8 mouse cellular contexts compared by ENCODE assay signal in genomic region chr17:26043249-26043636, GRCm38 (mm10). TPM values are rescaled to one million over a fixed set of nuclear protein-coding genes. Genes with fewer than 3 reads are reported as not detected.
DNase-seq lines count a peak whose midpoint lies in the region; ATAC-seq lines count a peak whose summit lies in the region.

No protein-coding gene starts in this region.

- no peaks in the 10 kb centered on the region for H3K9me3 ChIP-seq in hindbrain, embryonic 15.5 days
- H3K9me3 ChIP-seq in neural tube, embryonic 14.5 days (ENCODE audit: control insufficient read depth, low read length): no peaks in the 10 kb centered on the region
- H3K9me3 ChIP-seq in liver, embryonic 12.5 days (replicated peaks): no peaks in the 10 kb centered on the region

- H3K4me1 ChIP-seq in hindbrain, embryonic 15.5 days (replicated peaks): peaks cover 56% of the 10 kb centered on the region
- H3K4me1 ChIP-seq in neural tube, embryonic 14.5 days (ENCODE audit: control insufficient read depth, insufficient read depth, low read length): peaks cover 33% of the 10 kb centered on the region; the same call in 1 of the 2 replicates
- no peaks in the 10 kb centered on the region for H3K4me1 ChIP-seq in liver, embryonic 12.5 days

- peak overlapping the region; percentile 26 for H3K4me2 ChIP-seq in hindbrain, embryonic 15.5 days
- H3K4me2 ChIP-seq in neural tube, embryonic 14.5 days (ENCODE audit: low read depth, low read length): no peak overlapping the region
- no peak overlapping the region for H3K4me2 ChIP-seq in liver, embryonic 12.5 days

- H3K4me3 ChIP-seq in hindbrain, embryonic 15.5 days: no peak overlapping the region
- H3K4me3 ChIP-seq in neural tube, embryonic 14.5 days (ENCODE audit: low read depth, low read length): no peak overlapping the region
- H3K4me3 ChIP-seq in liver, embryonic 12.5 days: no peak overlapping the region

- H3K27ac ChIP-seq in hindbrain, embryonic 15.5 days (replicated peaks): peak overlapping the region; percentile 87
- H3K27ac ChIP-seq in neural tube, embryonic 14.5 days (ENCODE audit: low read depth, low read length): peak overlapping the region; percentile 82
- no peak overlapping the region for H3K27ac ChIP-seq in liver, embryonic 12.5 days

- H3K36me3 ChIP-seq in hindbrain, embryonic 15.5 days: no peaks in the 10 kb centered on the region
- H3K36me3 ChIP-seq in neural tube, embryonic 14.5 days (ENCODE audit: control insufficient read depth, insufficient read depth, low read length): no peaks in the 10 kb centered on the region
- no peaks in the 10 kb centered on the region for H3K36me3 ChIP-seq in liver, embryonic 12.5 days

- intact Hi-C loops in left cerebral cortex, postnatal 10 days (cut with DNase I): no loop called here

- peak; percentile 85 for ATAC-seq in hindbrain, embryonic 15.5 days (ENCODE audit: low FRiP score, low read depth)
- peak; percentile 65; the same call in 1 of the 2 replicates for ATAC-seq in neural tube, embryonic 14.5 days (ENCODE audit: low read depth)
- ATAC-seq in liver, embryonic 12.5 days: no peak

- WGBS in hindbrain, embryonic 15.5 days: 42% methylated on average over 5 of the region's 5 CpGs
- 48% methylated on average over 5 of the region's 5 CpGs for WGBS in neural tube, embryonic 14.5 days
- WGBS in liver, embryonic 12.5 days (ENCODE audit: insufficient replicate concordance): 67% methylated on average over 5 of the region's 5 CpGs

- DNase-seq in adrenal gland, adult 18-20 months (ENCODE audit: low spot score in 2 of 2): peak; percentile 27 to 45
- peak; percentile 46 for DNase-seq in brain, embryonic 18.5 days (ENCODE audit: low read depth, low spot score)
- DNase-seq in frontal cortex, postnatal 25 days (ENCODE audit: low spot score in 2 of 2): peak; percentile 51 to 56
- DNase-seq in left cerebral cortex, postnatal 10 days (ENCODE audit: extremely low spot score in 1 of 2, low spot score in 2 of 2): peak; percentile 84 to 87
- DNase-seq in spleen, adult 18-20 months: no peak

- no peak overlapping the region for H3K9ac ChIP-seq in hindbrain, embryonic 15.5 days
- no peak overlapping the region for H3K9ac ChIP-seq in neural tube, embryonic 14.5 days (replicated peaks; ENCODE audit: low read depth, low read length)
- no peak overlapping the region for H3K9ac ChIP-seq in liver, embryonic 12.5 days

- H3K27me3 ChIP-seq in hindbrain, embryonic 15.5 days: no peaks in the 10 kb centered on the region
- H3K27me3 ChIP-seq in neural tube, embryonic 14.5 days (ENCODE audit: control insufficient read depth, insufficient read depth, low read length): no peaks in the 10 kb centered on the region
- no peaks in the 10 kb centered on the region for H3K27me3 ChIP-seq in liver, embryonic 12.5 days (replicated peaks)

RNA-seq across cellular contexts. Expression of gene Rab11fip3, which starts 26.1 kb away (rescaled TPM):
- 10 to 100 TPM; 22.6 to 24.6 TPM for total RNA-seq in adrenal gland, adult 18-20 months (2021)
- polyA plus RNA-seq in hindbrain, embryonic 15.5 days (2015; fragmentation: Nextera tagmentation; extraction: Ambion mirVana): 27.2 and 31.0 TPM in 2 replicates
- total RNA-seq in left cerebral cortex, postnatal 10 days (2021): 10 to 100 TPM; 67.5 to 73.8 TPM
- polyA plus RNA-seq in neural tube, embryonic 14.5 days (2014; fragmentation: Nextera tagmentation; extraction: Ambion mirVana): 29.0 and 34.1 TPM in 2 replicates
- 4.2 and 4.3 TPM in 2 replicates for polyA plus RNA-seq in liver, embryonic 12.5 days (2016; fragmentation: Nextera tagmentation; extraction: Ambion mirVana)

RNA-seq across cellular contexts. Expression of gene Decr2, which starts 46.9 kb away (rescaled TPM):
- 10 to 100 TPM; 23.8 to 25.0 TPM for total RNA-seq in adrenal gland, adult 18-20 months (2021)
- 40.6 and 42.0 TPM in 2 replicates for polyA plus RNA-seq in hindbrain, embryonic 15.5 days (2015; fragmentation: Nextera tagmentation; extraction: Ambion mirVana)
- 10 to 100 TPM; 25.2 to 27.2 TPM for total RNA-seq in left cerebral cortex, postnatal 10 days (2021)
- 28.4 and 33.4 TPM in 2 replicates for polyA plus RNA-seq in neural tube, embryonic 14.5 days (2014; fragmentation: Nextera tagmentation; extraction: Ambion mirVana)
- 12.0 and 13.2 TPM in 2 replicates for polyA plus RNA-seq in liver, embryonic 12.5 days (2016; fragmentation: Nextera tagmentation; extraction: Ambion mirVana)

RNA-seq across cellular contexts. Expression of gene Nme4, which starts 52.2 kb away (rescaled TPM):
- total RNA-seq in adrenal gland, adult 18-20 months (2021): 1 to 10 TPM; 2.9 to 3.2 TPM
- 24.3 and 25.1 TPM in 2 replicates for polyA plus RNA-seq in hindbrain, embryonic 15.5 days (2015; fragmentation: Nextera tagmentation; extraction: Ambion mirVana)
- total RNA-seq in left cerebral cortex, postnatal 10 days (2021): 1 to 10 TPM; 3.0 to 3.9 TPM
- polyA plus RNA-seq in neural tube, embryonic 14.5 days (2014; fragmentation: Nextera tagmentation; extraction: Ambion mirVana): 10.8 and 16.3 TPM in 2 replicates
- polyA plus RNA-seq in liver, embryonic 12.5 days (2016; fragmentation: Nextera tagmentation; extraction: Ambion mirVana): 65.9 and 68.3 TPM in 2 replicates

RNA-seq across cellular contexts. Expression of gene Capn15, which starts 57.6 kb away (rescaled TPM):
- total RNA-seq in adrenal gland, adult 18-20 months (2021): 10 to 100 TPM; 22.6 to 24.4 TPM
- 20.2 and 27.6 TPM in 2 replicates for polyA plus RNA-seq in hindbrain, embryonic 15.5 days (2015; fragmentation: Nextera tagmentation; extraction: Ambion mirVana)
- 10 to 100 TPM; 41.5 to 42.5 TPM for total RNA-seq in left cerebral cortex, postnatal 10 days (2021)
- polyA plus RNA-seq in neural tube, embryonic 14.5 days (2014; fragmentation: Nextera tagmentation; extraction: Ambion mirVana): 21.1 and 24.6 TPM in 2 replicates
- 20.4 and 21.3 TPM in 2 replicates for polyA plus RNA-seq in liver, embryonic 12.5 days (2016; fragmentation: Nextera tagmentation; extraction: Ambion mirVana)

Comparison
In these comparisons a context has a peak if more than half of its experiments do, and no peak if none do; other contexts are left out.
1. DNase-seq: peak in adrenal gland, adult 18-20 months (2 of 2), brain, embryonic 18.5 days (single experiment), frontal cortex, postnatal 25 days (2 of 2) and left cerebral cortex, postnatal 10 days (2 of 2); none in spleen, adult 18-20 months (0 of 2).